Mouse (Mus musculus): ENCODE data around the gene Hnrnph1.

- TF ChIP-seq GATA1 (IDR thresholded peaks at IDR 0.05; ENCODE audit: borderline replicate concordance, low read length) (no peak), FLI1 (IDR thresholded peaks at IDR 0.05; ENCODE audit: low read length) (no peak)
Measured at GRCm38 (mm10) chr11:50389011-50389410, 12.2 kb downstream of the Hnrnph1 start.
